Mouse (Mus musculus): ENCODE measurements around the gene Pam.

DNA sequence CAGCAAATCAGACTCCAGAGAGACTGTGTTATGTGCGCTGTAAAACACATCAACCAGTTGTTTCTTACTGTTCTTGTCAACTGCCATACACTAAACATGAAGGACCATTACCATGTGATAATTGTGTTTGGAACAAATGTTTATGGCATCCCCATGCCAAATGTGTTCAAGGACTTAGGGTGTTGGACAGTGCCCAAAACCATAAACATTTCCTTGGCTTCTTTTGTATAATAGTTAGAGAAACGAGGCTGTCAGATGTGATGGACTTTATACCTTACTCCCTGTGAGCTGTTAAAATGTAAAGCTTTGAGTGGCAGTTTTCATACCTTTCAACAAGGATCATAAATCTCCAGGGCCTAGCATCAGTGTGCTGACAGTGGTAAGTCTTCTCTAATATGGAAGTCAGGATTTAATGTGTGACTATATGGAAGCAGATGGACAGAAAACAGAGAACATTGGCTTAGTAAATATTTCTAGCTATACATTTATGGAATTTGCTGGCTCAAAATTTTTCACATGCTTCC lies 169.4 kb downstream of the Pam start:
- no peak for TF ChIP-seq CTCF (IDR thresholded peaks at IDR 0.05; ENCODE audit: control insufficient read depth, insufficient read depth, low read length)
- TF ChIP-seq POLR2A (IDR thresholded peaks at IDR 0.05; ENCODE audit: borderline replicate concordance, control insufficient read depth, low read depth, low read length): no peak
